Mouse (Mus musculus): ENCODE measurements around the gene Bcl9.
A peak's percentile ranks its signal among the peaks of the same experiment; 100 is the strongest.

The Bcl9 gene

DNA sequence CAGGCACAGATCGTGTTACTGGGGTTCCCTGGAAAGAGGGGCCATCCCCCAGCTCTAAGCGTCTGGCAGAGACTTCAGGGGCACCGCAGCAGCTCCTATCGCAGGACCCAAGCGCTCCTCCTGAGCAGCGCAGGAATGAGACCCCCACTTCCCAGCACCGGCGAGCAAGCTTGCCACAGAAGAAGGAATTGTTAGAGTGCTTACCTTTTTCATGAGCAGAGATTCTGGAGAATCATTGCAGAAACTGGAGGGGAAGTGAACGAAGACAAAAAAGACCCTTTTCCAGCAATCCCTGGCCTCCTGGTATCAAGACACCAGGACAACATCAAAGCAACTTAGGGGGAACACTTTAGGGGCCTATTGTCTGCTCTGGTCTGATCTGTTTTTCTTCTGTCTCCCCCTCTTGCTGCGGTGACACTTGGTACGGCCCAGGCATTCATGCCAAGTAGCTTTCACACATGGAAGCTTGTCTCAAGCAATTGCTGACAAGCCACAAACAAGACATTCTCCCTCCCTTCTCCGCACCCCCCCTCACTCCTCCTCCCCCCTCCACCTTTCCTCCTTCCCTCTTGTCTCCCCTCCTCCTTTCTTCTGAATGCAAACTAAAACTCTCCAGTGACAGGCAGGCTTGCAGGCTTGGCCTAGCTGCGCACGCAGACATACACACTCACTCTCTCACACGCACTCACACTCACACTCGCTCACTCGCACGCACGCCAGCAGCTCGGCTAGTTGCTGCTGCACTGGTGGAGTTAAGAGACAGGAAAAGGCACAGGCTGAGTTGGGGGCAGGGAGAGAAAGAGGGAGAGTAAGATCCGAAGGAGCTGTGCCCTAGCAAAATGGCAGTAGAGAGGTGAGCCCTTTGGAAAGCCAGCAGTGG is at the start of gene Bcl9:
Bcl9 (minus strand) TSS at position 365 of the 880 bp plus-strand sequence.
- DNase-seq = peak; percentile 89 to 92

DNA sequence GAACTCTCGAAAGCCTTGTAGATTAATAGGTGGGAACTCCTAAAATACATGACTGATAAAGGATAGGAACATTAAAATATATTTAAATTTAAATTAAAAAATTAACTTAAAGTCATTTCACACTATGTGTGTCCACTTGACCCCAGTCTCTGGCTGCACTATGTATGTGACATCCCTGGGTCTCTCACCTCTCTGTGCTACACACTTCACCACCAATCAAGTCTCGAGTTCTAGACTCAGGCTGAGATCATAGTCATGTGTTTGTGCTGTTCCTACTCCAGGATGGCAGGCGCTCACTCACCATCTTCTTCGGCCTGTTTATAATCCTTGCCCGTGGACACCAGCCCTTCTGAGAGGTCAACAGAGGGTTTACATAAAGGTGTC is 41.5 kb upstream of the Bcl9 start:
- no peak for DNase-seq

DNA sequence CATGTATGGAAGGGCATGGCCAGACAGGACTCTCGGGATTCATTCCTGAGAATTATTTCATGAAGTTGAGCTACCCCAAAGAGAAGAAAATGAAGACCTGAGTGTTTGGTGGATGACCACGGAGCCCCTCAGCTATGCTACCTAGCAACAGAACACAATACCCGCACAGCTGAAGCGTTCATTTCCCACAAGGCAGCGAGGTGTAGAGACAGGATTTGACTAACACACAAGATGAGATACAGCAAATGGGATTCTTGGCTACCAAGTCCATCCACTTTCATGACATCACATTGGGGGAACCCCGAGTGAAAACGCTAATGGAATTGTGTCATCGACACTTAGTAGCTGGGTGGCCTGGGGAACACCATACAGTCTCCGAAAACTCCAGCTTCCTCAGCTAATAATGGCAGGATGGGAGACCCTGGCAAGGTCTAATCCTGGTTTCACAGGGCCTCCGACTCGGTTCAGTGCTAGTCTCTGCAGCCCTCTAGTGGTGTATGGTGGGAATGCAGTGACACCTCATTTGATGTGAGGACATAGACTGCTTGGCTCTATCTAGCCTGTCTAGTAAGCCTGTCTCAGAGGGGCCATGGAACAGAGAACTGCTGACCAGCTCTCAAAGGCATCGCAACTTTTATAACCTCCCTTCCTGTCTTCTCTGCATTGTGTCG is 40.9 kb upstream of the Bcl9 start:
- peak; percentile 94 to 96 for DNase-seq

DNA sequence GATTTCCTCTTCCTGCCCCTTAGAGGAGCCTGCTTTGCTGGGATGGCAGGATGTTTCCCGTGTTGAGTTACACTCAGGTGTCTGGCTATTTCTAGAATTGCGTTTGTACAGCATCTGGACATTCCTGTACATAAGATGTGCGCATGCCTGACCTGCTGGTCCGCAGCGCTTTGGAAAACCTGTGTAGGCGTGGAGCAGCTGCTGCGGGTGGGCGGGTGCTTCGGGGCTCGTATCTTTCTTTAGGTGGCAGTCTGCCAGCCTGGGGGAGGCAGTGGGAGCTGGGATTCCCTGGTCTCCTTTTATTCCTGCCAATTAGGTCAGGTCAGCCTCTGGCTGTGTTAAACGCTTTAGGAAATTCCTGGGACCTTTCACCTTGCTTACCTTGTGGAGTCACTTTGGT is 39.6 kb upstream of the Bcl9 start:
- peak; percentile 75 to 85 for DNase-seq

DNA sequence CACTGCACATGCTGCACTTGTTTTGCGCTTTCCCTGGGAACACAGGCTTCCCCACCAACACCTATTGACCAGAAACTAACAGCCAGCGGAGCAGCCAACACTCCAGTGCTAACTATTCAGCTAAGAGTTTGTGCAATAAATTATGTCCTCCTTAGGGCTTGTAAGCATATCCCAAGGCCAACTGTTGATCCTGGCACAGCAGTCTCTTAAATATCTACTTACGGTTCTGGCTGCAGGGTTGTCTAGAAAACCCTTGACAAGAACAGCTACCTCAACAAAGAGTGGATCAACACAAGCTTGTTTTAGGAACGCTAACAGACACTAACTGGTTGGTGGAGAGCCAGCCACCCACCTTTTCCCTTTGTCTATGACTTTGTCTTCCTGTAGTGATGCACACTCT is 38.6 kb upstream of the Bcl9 start:
- DNase-seq = no peak

DNA sequence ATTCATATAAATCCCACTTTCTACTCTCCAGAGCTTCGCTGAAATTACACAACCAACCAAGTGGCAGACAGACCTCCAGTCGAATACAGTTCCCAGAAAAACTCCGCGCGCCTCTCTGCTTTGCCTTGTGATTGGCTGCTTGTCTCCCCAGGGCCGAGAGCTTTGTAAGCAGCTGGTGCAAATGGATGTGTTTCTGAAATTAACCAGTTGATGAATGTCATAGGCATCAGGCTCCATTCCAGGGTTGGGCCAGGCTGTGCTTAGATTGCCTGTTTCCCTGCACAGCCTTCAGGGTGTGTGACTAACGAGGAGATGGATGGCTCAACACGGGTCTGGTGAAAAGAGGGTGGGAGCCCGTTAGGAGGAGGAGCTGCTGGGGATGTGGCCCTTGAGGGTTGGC is 36.9 kb upstream of the Bcl9 start:
- DNase-seq = no peak

DNA sequence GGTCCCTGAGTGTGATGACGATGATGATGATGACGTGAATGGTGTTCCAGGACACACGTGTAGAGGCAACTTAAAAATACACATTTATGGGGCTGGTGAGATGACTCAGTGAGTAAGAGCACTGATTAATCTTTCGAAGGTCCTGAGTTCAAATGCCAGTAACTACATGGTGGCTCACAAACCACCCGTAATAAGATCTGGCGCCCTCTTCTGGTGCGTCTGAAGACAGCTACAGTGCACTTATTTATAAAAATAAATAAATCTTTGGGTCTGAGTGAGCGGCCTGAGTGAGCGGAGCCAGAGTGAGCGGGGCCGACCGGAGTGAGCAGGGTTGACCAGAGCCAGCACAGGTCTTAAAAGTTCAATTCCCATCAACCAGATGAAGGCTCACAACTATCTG is 34.5 kb upstream of the Bcl9 start:
- DNase-seq = peak; percentile 53 to 64

DNA sequence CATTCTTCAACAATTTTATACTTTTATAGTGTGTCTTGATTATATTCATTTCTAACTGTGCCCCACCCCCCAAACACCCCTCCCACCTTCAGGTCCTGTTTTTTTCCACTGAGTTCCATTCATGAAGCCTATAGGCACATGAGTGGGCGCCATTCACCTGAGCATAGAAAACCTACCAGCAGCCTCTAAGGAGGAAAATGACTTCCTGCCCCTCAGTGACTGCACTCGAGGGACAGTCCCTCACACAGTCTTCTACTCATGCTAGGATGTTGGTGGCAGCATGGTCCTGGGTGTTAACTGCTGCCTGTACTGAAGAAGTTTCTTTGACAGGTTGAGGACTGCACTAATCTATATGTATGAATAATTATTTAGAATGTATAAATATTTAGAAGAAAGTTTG is 30.1 kb upstream of the Bcl9 start:
- DNase-seq = no peak

DNA sequence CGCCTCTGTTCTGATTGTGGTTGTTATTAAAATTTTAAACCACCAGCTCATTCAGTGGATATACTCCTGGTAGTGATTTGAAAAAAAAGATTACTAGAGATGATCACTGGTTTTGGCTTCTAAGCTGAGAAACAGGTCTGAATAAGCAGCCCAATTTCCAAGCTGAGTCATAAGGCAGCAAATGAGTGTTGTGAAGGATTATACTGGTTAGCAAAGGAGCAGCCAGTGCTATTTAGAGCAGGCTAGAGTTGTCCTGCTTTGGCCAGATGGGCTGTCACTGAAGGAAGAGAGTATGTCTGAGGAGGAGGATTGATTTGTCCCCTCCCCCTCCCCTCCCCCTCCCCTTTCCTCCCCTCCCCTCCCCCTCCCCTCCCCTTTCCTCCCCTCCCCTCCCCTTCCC is 29.6 kb upstream of the Bcl9 start:
- DNase-seq = no peak

DNA sequence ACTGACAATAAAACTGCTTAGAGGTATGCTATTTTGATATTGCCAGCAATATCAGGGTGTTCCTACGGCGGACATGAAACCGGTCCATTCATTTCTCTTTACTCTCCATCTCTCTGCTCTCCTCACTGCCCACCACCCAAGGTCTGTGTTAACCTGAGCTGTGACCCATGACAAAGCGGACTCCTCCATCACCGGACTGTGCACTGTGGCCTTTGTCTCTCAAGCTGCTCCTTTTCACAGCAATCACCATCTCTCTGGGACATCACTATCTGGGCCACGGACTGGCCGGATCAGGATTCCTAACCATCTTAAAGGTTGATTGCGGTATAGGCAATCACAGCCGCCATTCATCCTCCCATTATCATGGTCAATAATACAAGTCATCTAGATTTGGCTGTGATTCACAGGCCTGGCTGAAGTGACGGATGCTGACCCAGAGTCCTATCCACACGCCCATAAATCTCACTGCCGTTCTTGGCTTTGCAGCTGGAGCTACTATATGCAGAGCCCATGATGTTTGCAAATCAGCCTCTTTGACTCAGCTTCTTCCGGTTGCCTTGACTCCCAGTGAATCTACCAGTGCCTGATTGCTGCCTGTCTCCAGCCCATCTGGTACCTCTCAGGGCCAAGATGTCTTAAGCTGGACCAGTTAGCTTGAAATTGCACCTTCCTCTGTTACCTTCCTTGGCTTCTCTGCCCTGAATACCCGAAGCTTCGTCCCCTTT is 28.1 kb upstream of the Bcl9 start:
- DNase-seq = peak; percentile 41 to 43

DNA sequence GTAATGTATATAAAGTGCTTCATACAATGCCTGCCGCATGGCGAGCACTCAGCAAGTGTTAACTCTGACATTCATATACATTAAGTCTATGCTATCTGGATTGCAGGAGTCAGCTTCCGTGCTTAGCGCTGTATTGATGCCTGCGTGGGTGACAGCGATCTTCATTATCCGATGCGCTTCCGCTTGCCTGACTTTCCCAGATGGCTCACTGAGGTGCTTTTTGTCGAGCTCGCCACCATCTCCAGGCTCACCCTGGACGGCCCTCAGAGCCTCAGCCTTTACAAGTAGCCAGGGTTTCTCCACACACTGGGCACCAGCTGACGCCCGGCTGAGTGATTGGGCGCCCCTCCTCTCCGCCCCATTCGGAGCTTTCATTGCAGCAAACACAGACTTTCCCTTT is 26.3 kb upstream of the Bcl9 start:
- no peak for DNase-seq

DNA sequence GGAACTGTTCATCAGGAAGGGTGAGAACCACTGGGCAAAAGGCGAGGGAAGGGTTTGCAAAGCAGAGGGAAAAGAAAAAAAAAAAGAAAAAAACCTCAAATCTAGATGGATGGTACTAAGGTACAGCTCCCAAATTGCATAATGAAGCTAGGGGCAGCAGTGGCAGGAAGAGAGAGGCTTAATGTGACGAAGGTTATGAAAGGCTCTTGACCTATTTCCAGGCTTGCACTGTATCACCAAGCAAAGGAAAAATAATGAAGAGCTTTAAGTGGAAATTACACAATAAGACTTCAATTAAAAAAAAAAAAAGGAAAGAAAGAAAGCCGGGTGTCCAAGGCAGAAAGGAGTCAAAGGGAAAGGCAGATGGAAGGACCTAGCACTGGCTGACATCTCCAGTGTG is 19.6 kb upstream of the Bcl9 start:
- no peak for DNase-seq

DNA sequence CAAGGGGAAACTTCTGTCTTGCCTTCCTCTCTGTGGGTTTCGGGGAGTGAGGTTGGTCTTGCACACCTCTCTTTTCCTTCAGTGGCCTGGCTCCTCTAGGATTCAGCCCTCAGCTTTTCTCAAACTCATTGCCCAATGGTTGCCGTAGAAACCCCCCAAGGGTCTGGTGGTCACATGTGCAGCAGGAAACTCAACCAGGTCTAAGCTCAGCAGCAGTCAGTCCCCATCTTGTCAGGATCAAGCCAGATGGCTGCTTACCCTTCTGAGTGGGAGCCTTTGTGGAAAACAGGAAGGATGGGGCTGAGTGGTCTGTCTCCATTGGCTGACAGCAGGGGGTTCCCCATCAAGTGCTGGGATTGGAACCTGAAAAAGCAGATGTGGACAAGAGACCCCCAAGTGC is 15.7 kb upstream of the Bcl9 start:
- DNase-seq = no peak

DNA sequence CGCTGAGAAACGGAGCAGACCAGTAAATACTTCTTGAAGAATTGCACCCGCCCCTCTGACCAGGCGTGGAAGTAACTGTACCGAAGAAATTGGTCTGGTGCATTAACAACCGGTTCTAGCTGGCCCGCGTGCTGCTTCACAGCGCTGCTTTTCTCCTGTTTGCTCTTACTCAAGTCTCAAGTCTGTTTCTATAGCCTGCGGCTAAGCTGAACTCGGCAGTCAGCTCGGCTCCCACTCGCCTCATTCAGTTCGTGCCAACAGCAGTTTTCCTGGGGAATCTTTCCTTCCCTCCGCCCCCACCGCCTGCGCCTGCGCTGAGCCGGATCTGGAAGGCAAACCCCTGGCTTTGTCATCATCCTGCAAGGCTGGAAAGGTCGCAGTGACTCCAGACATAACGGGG is 14.3 kb upstream of the Bcl9 start:
- DNase-seq = peak; percentile 79 to 86

DNA sequence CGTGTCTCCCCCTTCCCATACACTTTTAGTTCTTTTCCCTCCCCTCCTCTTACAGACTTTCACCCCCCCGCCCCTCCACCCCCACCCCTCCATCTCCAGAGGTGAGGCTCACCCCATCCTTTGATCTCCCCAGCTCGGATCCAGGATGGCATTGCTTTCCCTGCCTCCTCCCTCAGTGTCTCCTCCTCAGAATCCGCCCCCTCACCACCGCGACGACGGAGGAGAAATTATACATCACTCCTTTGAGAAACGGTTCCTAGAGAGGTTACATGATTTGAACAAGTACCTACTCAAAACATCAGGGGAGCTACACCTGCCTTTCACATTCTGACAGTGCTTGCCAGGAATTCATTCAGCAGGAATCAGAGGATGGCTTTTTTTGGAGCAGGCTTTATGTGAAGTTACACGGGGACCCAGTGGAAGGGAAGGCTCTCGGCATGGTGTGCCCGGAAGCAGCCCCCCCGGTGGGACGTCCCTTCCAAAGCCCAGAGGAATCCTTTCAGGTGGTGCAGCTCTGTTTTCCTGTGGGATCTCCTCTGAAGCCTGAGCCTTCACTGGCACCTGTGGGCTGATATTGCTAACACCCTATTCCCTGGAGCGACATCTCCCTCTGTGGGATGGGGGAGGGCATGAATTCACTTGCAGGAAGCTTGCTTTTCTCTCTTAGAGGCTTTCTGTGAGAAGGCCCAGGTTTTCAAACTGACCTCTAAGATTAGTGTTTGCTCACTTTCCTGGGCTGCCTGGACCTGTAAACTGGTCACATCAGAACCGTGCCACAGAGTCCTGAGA is 12.2 kb upstream of the Bcl9 start:
- DNase-seq = peak; percentile 29 to 47

DNA sequence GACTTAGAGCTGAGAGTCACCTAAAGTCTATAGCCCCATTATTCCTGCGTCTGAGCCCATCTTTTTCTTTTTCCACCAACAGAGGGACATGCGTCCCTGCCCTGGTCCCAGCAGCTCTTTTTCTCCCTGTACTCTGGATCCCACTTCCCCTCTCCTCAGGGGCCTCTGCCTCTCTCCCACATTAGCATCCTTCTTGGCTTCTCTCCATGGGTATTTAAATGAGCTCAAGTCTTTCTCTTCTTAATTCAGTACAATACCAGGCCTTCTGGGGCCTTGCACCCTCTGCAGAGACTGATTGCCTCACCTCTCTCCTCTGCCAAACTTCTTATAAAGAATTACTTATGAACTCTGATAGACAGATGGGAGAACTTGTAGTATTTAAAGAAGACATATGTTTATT is 10.7 kb upstream of the Bcl9 start:
- no peak for DNase-seq

DNA sequence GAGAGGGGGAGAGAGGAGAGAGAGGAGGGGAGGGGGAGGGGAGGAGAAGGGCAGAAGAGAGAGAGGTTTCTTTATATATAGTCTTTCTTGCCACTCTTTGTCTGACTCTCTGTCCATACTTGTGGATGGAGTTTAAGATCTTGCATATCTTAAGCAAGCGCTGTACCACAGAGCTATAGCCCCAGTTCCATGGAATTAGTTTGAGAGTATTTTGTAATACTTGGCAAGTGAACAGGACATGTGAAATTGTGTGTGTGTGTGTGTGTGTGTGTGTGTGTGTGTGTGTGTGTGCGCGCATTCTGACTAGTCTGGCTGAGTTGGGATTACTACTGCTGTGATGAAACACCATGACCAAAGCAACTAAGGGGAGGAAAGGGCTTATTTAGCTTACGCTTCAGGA is 8.2 kb upstream of the Bcl9 start:
- no peak for DNase-seq

DNA sequence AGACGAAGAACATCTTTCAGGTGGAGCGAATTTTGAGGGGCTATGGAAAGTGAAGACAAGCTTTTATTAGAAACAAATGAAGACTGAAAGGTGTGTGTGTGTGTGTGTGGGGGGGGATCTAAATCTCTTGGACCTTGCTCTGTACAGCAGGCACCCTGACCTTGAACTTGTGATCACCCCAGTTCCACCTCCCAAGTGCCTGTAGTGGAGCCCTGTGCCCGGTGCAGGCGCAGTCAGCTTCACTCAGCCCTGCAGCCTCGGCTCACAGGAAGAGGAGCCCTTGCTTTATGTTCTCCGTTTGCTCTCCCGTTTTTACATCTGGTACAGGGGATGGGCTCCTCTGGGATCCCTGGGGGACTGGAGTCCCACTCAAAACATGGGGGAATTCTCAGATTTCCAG is 3.9 kb upstream of the Bcl9 start:
- DNase-seq = no peak

DNA sequence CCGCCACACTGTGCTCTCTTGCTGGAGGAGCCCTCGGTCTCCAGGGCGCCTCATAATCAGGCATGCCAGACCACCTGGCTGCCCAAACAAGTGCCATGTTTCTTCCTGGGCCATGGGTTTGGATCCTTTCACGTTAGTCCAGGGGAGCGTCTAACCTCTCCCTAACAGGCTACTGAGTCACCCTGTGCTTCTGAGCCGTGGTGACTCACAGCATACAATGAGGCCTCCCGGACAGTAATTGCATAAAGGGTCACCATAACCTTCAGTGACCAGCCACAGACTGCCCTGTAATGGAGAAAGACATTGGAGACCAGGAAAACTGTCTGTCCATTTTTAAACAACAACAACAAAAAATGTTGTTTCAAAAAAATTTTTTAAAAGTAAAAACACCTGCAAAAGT is 2.7 kb upstream of the Bcl9 start:
- no peak for DNase-seq

DNA sequence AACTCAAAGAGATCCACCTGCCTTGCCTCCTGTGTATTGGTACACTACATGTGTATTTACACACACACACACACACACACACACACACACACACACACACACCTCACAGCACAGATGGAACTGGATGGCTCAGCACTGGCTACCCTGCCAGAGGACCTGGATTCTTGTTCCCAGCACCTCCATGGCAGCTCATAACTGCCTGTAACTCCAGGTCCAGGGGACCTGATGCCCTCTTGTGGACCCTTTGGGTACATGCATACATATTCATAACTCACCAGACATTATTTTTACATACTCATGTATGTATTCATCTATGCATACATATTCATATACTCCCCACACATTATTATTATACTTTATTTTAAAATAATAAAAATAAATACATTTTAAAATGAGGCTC is 2.2 kb upstream of the Bcl9 start:
- no peak for DNase-seq

DNA sequence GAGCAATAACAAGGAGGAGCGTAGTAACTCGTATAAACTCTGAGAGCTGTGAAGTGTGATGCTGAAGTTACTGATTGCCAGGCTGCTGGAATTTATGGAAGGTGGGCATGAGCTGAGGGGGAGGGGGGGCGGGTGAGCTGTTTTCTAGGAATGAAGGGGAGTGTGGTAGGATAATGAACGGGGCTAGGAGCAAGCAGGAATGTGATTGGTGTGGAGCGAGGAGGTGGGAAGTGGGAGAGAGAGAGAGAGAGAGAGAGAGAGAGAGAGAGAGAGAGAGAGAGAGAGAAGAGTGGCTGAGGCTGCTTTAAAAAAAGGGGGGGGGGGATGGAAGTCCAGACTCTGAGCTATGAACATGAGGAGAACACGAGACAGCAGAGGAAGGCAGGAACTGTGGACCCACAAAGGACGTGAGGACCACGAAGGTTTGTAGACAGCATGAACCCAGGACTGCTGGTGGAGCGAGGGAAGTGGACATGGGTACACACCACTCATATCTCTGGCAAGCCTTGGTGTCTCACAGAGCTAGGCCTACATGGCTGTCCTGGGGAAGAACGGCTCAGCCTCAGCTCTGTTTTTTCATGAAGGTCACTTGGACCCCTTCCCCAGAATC is 1.2 kb upstream of the Bcl9 start:
- peak; percentile 54 to 66 for DNase-seq

DNA sequence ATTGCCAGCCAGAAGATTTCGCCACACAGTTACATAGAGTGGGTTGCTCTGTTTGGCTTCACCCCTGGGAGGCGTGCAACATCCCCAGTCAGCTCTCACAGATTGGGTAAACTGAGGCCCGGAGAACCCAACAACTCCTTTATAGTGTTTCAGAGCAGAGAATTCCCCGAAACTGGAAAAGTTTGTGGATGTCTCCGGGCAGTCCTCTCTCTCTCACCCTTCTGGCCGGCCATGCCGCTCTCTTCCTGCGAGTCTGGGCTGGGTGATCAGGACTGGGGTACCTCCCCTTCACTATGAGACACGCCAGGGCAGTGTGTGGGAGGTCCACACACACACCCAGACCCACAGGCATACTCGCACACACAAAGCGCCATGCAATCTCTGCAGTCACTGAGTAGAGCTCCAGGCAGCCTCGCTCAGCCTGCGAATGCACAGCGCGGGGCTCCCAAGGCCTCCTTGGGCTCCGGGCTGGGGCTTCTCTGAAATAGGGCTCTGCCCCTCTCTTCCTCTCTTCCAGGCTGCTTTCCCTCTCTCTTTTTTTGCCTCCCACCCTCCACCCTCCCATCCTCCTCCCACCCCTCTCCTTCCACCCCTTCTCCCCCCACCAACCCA is 670 bp downstream of the Bcl9 start:
- DNase-seq = peak; percentile 69 to 79

All from kidney, postnatal 4 days (tissue).